Mouse (Mus musculus) bone marrow macrophage, adult 2 months (primary cell): ENCODE results near the gene Elovl5.

Source experiments
- CTCF ChIP-seq: IDR thresholded peaks from 2 replicates; pipeline ENCODE4 v1.5.1; 2012; ENCODE audit warnings: low read depth, mild to moderate bottlenecking, low read length, moderate library complexity
- POLR2A ChIP-seq: IDR thresholded peaks from 2 replicates; pipeline ENCODE4 v1.6.1; 2012; ENCODE audit warnings: mild to moderate bottlenecking, low read depth, low read length, borderline replicate concordance

DNA sequence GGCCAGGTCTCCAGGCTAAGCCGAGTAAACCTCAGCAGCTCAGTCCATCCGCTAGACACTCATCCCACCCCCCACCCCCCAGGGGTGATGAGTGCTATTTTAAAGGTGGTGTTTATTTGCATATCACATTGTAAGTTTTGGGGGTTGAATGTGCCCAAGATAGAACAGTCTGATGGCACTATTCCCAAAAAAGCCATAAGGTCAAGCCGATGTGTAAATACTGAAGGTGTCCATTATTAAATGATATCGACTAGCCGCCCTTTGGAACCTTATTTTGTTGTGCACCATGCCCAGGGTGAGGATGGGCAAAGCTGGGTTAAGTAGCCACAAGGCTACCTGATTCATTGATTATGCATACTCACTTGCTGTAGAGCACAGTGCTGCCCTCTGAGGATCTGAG lies 9.7 kb downstream of the Elovl5 start:
- no peak for TF ChIP-seq CTCF
- TF ChIP-seq POLR2A, result no peak
